In the genomic region with DNA sequence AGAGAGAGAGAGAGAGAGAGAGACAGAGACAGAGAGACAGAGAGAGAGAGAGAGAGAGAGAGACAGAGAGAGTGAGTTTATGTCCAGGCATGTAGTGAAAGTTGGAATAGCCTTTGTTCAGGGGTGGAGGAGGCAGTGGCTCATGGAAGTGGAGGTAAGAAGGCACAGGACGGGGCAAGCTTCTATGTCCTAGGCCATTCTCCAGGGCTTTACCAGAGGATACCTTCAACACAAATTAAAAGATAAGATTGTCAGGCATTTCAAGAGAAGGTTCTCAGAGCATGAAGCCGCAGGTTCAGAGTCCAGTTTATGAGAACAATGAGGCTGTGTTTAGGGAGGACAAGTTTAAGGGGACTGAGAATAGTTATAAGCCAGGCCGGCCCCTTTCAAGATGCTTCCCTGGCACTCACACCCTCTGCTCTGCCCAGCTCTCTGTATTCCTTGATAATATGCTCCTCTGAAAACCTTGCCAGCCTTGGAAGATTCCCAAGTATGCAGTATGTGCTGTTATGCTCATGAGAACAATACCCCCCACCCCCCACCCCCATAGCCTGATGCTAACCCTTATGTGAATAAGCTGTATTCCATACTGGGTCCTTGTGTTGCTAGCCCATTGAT, we compare ENCODE assay signal across 27 mouse cellular contexts. TPM values are rescaled to one million over a fixed set of nuclear protein-coding genes. Genes with fewer than 3 reads are reported as not detected.
DNase-seq lines count a peak whose midpoint lies in the region; ATAC-seq and TF ChIP-seq lines count a peak whose summit lies in the region.
"Had no signal": no experiment of that assay in that cellular context is flagged by ENCODE, and none has a peak within 500 bp of the region (broad histone marks: within the 10 kb centered on the region; RNA-seq: fewer than 3 reads in every experiment).

No protein-coding gene starts in this region.

- no peak overlapping the region for H3K9ac ChIP-seq in hindbrain, embryonic 16.5 days (ENCODE audit: low read depth, low read length)
- no peak overlapping the region for H3K9ac ChIP-seq in stomach, embryonic 14.5 days (replicated peaks; ENCODE audit: low read depth, low read length)
- H3K9ac ChIP-seq in stomach, postnatal 0 days (ENCODE audit: low read length) = no peak overlapping the region
- H3K9ac ChIP-seq in intestine, embryonic 14.5 days (ENCODE audit: low read length) = no peak overlapping the region
- H3K9ac ChIP-seq: embryonic facial prominence, embryonic 15.5 days; heart, embryonic 15.5 days; liver, postnatal 0 days; midbrain, embryonic 15.5 days; neural tube, embryonic 15.5 days had no signal

- no peak for TF ChIP-seq CTCF in stomach, postnatal 0 days (IDR thresholded peaks at IDR 0.05; ENCODE audit: low read depth)

- no peaks in the 10 kb centered on the region for H3K36me3 ChIP-seq in hindbrain, embryonic 16.5 days (ENCODE audit: control insufficient read depth, insufficient read depth, low read length)
- no peaks in the 10 kb centered on the region for H3K36me3 ChIP-seq in hindbrain, embryonic 10.5 days
- H3K36me3 ChIP-seq in stomach, embryonic 14.5 days (ENCODE audit: control insufficient read depth, insufficient read depth, low read length) = no peaks in the 10 kb centered on the region
- no peaks in the 10 kb centered on the region for H3K36me3 ChIP-seq in stomach, postnatal 0 days (ENCODE audit: control insufficient read depth, insufficient read depth, low read length)
- H3K36me3 ChIP-seq in intestine, embryonic 14.5 days (ENCODE audit: control insufficient read depth, insufficient read depth, low read length) = no peaks in the 10 kb centered on the region
- H3K36me3 ChIP-seq: embryonic facial prominence, embryonic 15.5 days; heart, embryonic 15.5 days; limb, embryonic 10.5 days; midbrain, embryonic 15.5 days; neural tube, embryonic 15.5 days had no signal

- no peak overlapping the region for H3K4me3 ChIP-seq in hindbrain, embryonic 16.5 days (ENCODE audit: low read length)
- no peak overlapping the region for H3K4me3 ChIP-seq in hindbrain, embryonic 10.5 days
- H3K4me3 ChIP-seq in stomach, embryonic 14.5 days (ENCODE audit: low read depth, low read length) = no peak overlapping the region
- H3K4me3 ChIP-seq in stomach, postnatal 0 days (ENCODE audit: low read depth, low read length) = no peak overlapping the region
- no peak overlapping the region for H3K4me3 ChIP-seq in intestine, embryonic 14.5 days (ENCODE audit: low read depth, low read length)
- H3K4me3 ChIP-seq: embryonic facial prominence, embryonic 15.5 days; heart, embryonic 15.5 days; limb, embryonic 10.5 days; megakaryocyte, embryonic 14.5 days; midbrain, embryonic 15.5 days; neural tube, embryonic 15.5 days had no signal

- H3K27ac ChIP-seq in hindbrain, embryonic 16.5 days (ENCODE audit: low read depth, low read length) = no peak overlapping the region
- no peak overlapping the region for H3K27ac ChIP-seq in hindbrain, embryonic 10.5 days
- no peak overlapping the region for H3K27ac ChIP-seq in stomach, embryonic 14.5 days (ENCODE audit: low read length)
- no peak overlapping the region for H3K27ac ChIP-seq in stomach, postnatal 0 days (replicated peaks)
- H3K27ac ChIP-seq in intestine, embryonic 14.5 days (ENCODE audit: low read depth) = no peak overlapping the region
- H3K27ac ChIP-seq: embryonic facial prominence, embryonic 15.5 days; heart, embryonic 15.5 days; limb, embryonic 10.5 days; midbrain, embryonic 15.5 days; neural tube, embryonic 15.5 days had no signal

- no peak overlapping the region for H3K4me2 ChIP-seq in hindbrain, embryonic 16.5 days (ENCODE audit: low read length)
- H3K4me2 ChIP-seq in stomach, embryonic 14.5 days (replicated peaks; ENCODE audit: low read depth, low read length) = no peak overlapping the region
- no peak overlapping the region for H3K4me2 ChIP-seq in stomach, postnatal 0 days (replicated peaks; ENCODE audit: low read depth)
- no peak overlapping the region for H3K4me2 ChIP-seq in intestine, embryonic 14.5 days (ENCODE audit: low read length)
- H3K4me2 ChIP-seq: embryonic facial prominence, embryonic 15.5 days; heart, embryonic 15.5 days; midbrain, embryonic 15.5 days; neural tube, embryonic 15.5 days had no signal

- no peaks in the 10 kb centered on the region for H3K4me1 ChIP-seq in hindbrain, embryonic 16.5 days (ENCODE audit: control insufficient read depth, insufficient read depth, low read depth, low read length)
- H3K4me1 ChIP-seq in hindbrain, embryonic 10.5 days (replicated peaks) = no peaks in the 10 kb centered on the region
- no peaks in the 10 kb centered on the region for H3K4me1 ChIP-seq in stomach, embryonic 14.5 days (ENCODE audit: control insufficient read depth, insufficient read depth, low read length)
- H3K4me1 ChIP-seq in stomach, postnatal 0 days (replicated peaks; ENCODE audit: control insufficient read depth, insufficient read depth) = no peaks in the 10 kb centered on the region
- no peaks in the 10 kb centered on the region for H3K4me1 ChIP-seq in intestine, embryonic 14.5 days (replicated peaks; ENCODE audit: control insufficient read depth, insufficient read depth, low read length)
- H3K4me1 ChIP-seq: embryonic facial prominence, embryonic 15.5 days; megakaryocyte, embryonic 14.5 days; midbrain, embryonic 15.5 days; neural tube, embryonic 15.5 days had no signal

- no peaks in the 10 kb centered on the region for H3K9me3 ChIP-seq in hindbrain, embryonic 16.5 days (ENCODE audit: control insufficient read depth, low read length)
- H3K9me3 ChIP-seq in hindbrain, embryonic 10.5 days = no peaks in the 10 kb centered on the region
- no peaks in the 10 kb centered on the region for H3K9me3 ChIP-seq in stomach, embryonic 14.5 days (ENCODE audit: control insufficient read depth, low read depth, low read length)
- no peaks in the 10 kb centered on the region for H3K9me3 ChIP-seq in stomach, postnatal 0 days (ENCODE audit: control insufficient read depth, low read length)
- H3K9me3 ChIP-seq in intestine, embryonic 14.5 days (ENCODE audit: control insufficient read depth, low read length) = no peaks in the 10 kb centered on the region
- H3K9me3 ChIP-seq: embryonic facial prominence, embryonic 15.5 days; heart, embryonic 15.5 days; limb, embryonic 10.5 days; megakaryocyte, embryonic 14.5 days; midbrain, embryonic 15.5 days; neural tube, embryonic 15.5 days had no signal

- no peak for TF ChIP-seq EP300 in stomach, postnatal 0 days (optimal IDR thresholded peaks at IDR 0.05)

- peak; percentile 24; the same call in 1 of the 2 replicates for ATAC-seq in hindbrain, embryonic 16.5 days
- 0 out of 2 replicates have a peak, but pooled peaks have one; percentile 14 for ATAC-seq in stomach, embryonic 14.5 days (ENCODE audit: insufficient number of reproducible peaks, insufficient read depth, low FRiP score, low read depth)
- no peak for ATAC-seq in stomach, postnatal 0 days (ENCODE audit: low FRiP score, low TSS enrichment)
- ATAC-seq in intestine, embryonic 14.5 days (replicated peaks; ENCODE audit: low FRiP score, low TSS enrichment, low read depth) = peak; percentile 40; the same call in 1 of the 2 replicates
- ATAC-seq: liver, postnatal 0 days; midbrain, embryonic 15.5 days; Patski had no signal

- WGBS in hindbrain, embryonic 16.5 days = 81% methylated on average over 3 of the region's 3 CpGs
- 83% methylated on average over 3 of the region's 3 CpGs for WGBS in hindbrain, embryonic 10.5 days
- WGBS in stomach, embryonic 14.5 days = 80% methylated on average over 3 of the region's 3 CpGs
- 60% methylated on average over 3 of the region's 3 CpGs for WGBS in stomach, postnatal 0 days
- 77% methylated on average over 3 of the region's 3 CpGs for WGBS in intestine, embryonic 14.5 days

- no peak for DNase-seq in hindbrain, embryonic 10.5 days (ENCODE audit: low spot score)
- no peak for DNase-seq in stomach, postnatal 0 days (ENCODE audit: low spot score)
- no peak for DNase-seq in intestine, embryonic 14.5 days (ENCODE audit: low spot score)
- DNase-seq in spleen, postnatal 10 days (ENCODE audit: low spot score in 2 of 2) = no peak
- DNase-seq in spleen, postnatal 4 days (ENCODE audit: low spot score in 2 of 2) = no peak
- DNase-seq: adrenal gland, adult 8-10 months; cerebellum, postnatal 36 days; gastrocnemius, postnatal 36 days; heart, postnatal 4 days; kidney, postnatal 36 days; liver, postnatal 0 days; lung, postnatal 14 days; spleen, adult 18-20 months; thymus, postnatal 25 days had no signal

- no peaks in the 10 kb centered on the region for H3K27me3 ChIP-seq in hindbrain, embryonic 16.5 days (replicated peaks; ENCODE audit: control insufficient read depth, insufficient read depth, low read length)
- no peaks in the 10 kb centered on the region for H3K27me3 ChIP-seq in hindbrain, embryonic 10.5 days (ENCODE audit: insufficient read depth, poor library complexity, severe bottlenecking)
- H3K27me3 ChIP-seq in stomach, embryonic 14.5 days (ENCODE audit: control insufficient read depth, insufficient read depth, low read length) = no peaks in the 10 kb centered on the region
- no peaks in the 10 kb centered on the region for H3K27me3 ChIP-seq in stomach, postnatal 0 days (ENCODE audit: control insufficient read depth, insufficient read depth, low read length)
- H3K27me3 ChIP-seq in intestine, embryonic 14.5 days (replicated peaks; ENCODE audit: control insufficient read depth, insufficient read depth, low read length) = no peaks in the 10 kb centered on the region
- H3K27me3 ChIP-seq: embryonic facial prominence, embryonic 15.5 days; heart, embryonic 15.5 days; megakaryocyte, embryonic 14.5 days; midbrain, embryonic 15.5 days; neural tube, embryonic 15.5 days had no signal

RNA-seq across cellular contexts. Expression of a gene that starts 11.2 kb away (rescaled TPM):
- polyA plus RNA-seq in hindbrain, embryonic 16.5 days (2015; fragmentation: Nextera tagmentation; extraction: Ambion mirVana) = not detected in 2 replicates
- not detected in 2 replicates for polyA plus RNA-seq in hindbrain, embryonic 10.5 days (2016; fragmentation: Nextera tagmentation; extraction: Ambion mirVana)
- not detected in 2 replicates for polyA plus RNA-seq in stomach, embryonic 14.5 days (2014; fragmentation: Nextera tagmentation; extraction: Ambion mirVana)
- not detected in 2 replicates for polyA plus RNA-seq in stomach, postnatal 0 days (2015; fragmentation: Nextera tagmentation; extraction: Ambion mirVana)
- not detected in 2 replicates for polyA plus RNA-seq in intestine, embryonic 14.5 days (2014; fragmentation: Nextera tagmentation; extraction: Ambion mirVana)
- polyA plus RNA-seq: C2C12; embryonic facial prominence, embryonic 15.5 days; heart, embryonic 15.5 days; kidney, embryonic 14.5 days; limb, embryonic 10.5 days; liver, adult 2 months; liver, postnatal 0 days; midbrain, embryonic 15.5 days; neural tube, embryonic 15.5 days; Patski; stomach, embryonic 16.5 days had no signal

RNA-seq across cellular contexts. Expression of a gene that starts 22.5 kb away (rescaled TPM):
- not detected in 2 replicates for polyA plus RNA-seq in hindbrain, embryonic 16.5 days (2015; fragmentation: Nextera tagmentation; extraction: Ambion mirVana)
- polyA plus RNA-seq in hindbrain, embryonic 10.5 days (2016; fragmentation: Nextera tagmentation; extraction: Ambion mirVana) = 0.09 TPM in 1 of 2 replicates, not detected in the other
- not detected in 2 replicates for polyA plus RNA-seq in stomach, embryonic 14.5 days (2014; fragmentation: Nextera tagmentation; extraction: Ambion mirVana)
- not detected in 2 replicates for polyA plus RNA-seq in stomach, postnatal 0 days (2015; fragmentation: Nextera tagmentation; extraction: Ambion mirVana)
- not detected in 2 replicates for polyA plus RNA-seq in intestine, embryonic 14.5 days (2014; fragmentation: Nextera tagmentation; extraction: Ambion mirVana)
- polyA plus RNA-seq: C2C12; embryonic facial prominence, embryonic 15.5 days; heart, embryonic 15.5 days; kidney, embryonic 14.5 days; limb, embryonic 10.5 days; liver, adult 2 months; liver, postnatal 0 days; midbrain, embryonic 15.5 days; neural tube, embryonic 15.5 days; Patski; stomach, embryonic 16.5 days had no signal
